Mouse (Mus musculus): ENCODE results near the gene Oit1.

Gene Oit1

GRCm38 (mm10) chr14:8300281-8300680 is 78.3 kb downstream of the Oit1 start:
- peak; percentile 42 for DNase-seq (ENCODE audit: low spot score)
